Mouse (Mus musculus): ENCODE data around the gene Fbxo9. TPM values are rescaled to one million over a fixed set of nuclear protein-coding genes. Genes with fewer than 3 reads are reported as not detected.
A peak's percentile ranks its signal among the peaks of the same experiment; 100 is the strongest.
"Not testable (repeated sequence)": the region's sequence is repeated elsewhere in the genome, so short reads cannot be mapped to it uniquely, and the experiment has no call there.

The Fbxo9 gene
- 42.0 and 43.1 TPM in 2 replicates for polyA plus RNA-seq (2016; fragmentation: Nextera tagmentation; extraction: Ambion mirVana)

- H3K27me3 ChIP-seq: no peaks in the 10 kb centered on the region
- peak within 1 kb of the TSS; percentile 86 for H3K4me2 ChIP-seq (replicated peaks)
- H3K27ac ChIP-seq: peak within 1 kb of the TSS; percentile 92
- H3K4me3 ChIP-seq: peak within 1 kb of the TSS; percentile 84
- ATAC-seq (ENCODE audit: low FRiP score): peak; percentile 94
- peaks cover 18% of the 10 kb centered on the region; the same call in 1 of the 2 replicates for H3K4me1 ChIP-seq
- no peaks in the 10 kb centered on the region for H3K9me3 ChIP-seq (replicated peaks)
- H3K36me3 ChIP-seq: no peaks in the 10 kb centered on the region
- WGBS: under 1% methylated on average over 20 of the region's 20 CpGs
- H3K9ac ChIP-seq: peak within 1 kb of the TSS; percentile 91
Measured at GRCm38 (mm10) chr9:78108796-78109239, at the start of gene Fbxo9, which contains the start of gene Ick. Fbxo9 (minus strand) TSS chr9:78109065. Ick (plus strand) TSS chr9:78109192.

- H3K9ac ChIP-seq: no peak overlapping the region
- H3K4me1 ChIP-seq: no peaks in the 10 kb centered on the region
- no peak overlapping the region for H3K4me3 ChIP-seq
- H3K36me3 ChIP-seq: peaks cover 84% of the 10 kb centered on the region
- no peaks in the 10 kb centered on the region for H3K27me3 ChIP-seq
- no peak overlapping the region for H3K27ac ChIP-seq
- H3K4me2 ChIP-seq (replicated peaks): no peak overlapping the region
- 94% methylated on average over 1 of the region's 1 CpGs for WGBS
- no peaks in the 10 kb centered on the region for H3K9me3 ChIP-seq (replicated peaks)
- ATAC-seq (ENCODE audit: low FRiP score): no peak
Measured at GRCm38 (mm10) chr9:78157221-78157620, 48.4 kb upstream of the Fbxo9 start.

- WGBS: 87% methylated on average over 11 of the region's 11 CpGs
- H3K9me3 ChIP-seq (replicated peaks): no peaks in the 10 kb centered on the region
- H3K4me3 ChIP-seq: no peak overlapping the region
- no peak overlapping the region for H3K4me2 ChIP-seq (replicated peaks)
- H3K9ac ChIP-seq: no peak overlapping the region
- H3K4me1 ChIP-seq: no peaks in the 10 kb centered on the region
- ATAC-seq (ENCODE audit: low FRiP score): no peak
- H3K36me3 ChIP-seq: peaks cover 77% of the 10 kb centered on the region
- no peaks in the 10 kb centered on the region for H3K27me3 ChIP-seq
- H3K27ac ChIP-seq: no peak overlapping the region
Measured at GRCm38 (mm10) chr9:78154211-78154977, 45.5 kb upstream of the Fbxo9 start.

GRCm38 (mm10) chr9:78149770-78150169 is 40.9 kb upstream of the Fbxo9 start:
- WGBS: 87% methylated on average over 2 of the region's 2 CpGs
- ATAC-seq (ENCODE audit: low FRiP score); H3K9me3 ChIP-seq (replicated peaks); H3K4me1 ChIP-seq; H3K27me3 ChIP-seq; H3K4me2 ChIP-seq (replicated peaks); H3K27ac ChIP-seq; H3K4me3 ChIP-seq; H3K9ac ChIP-seq: not testable (repeated sequence)
- H3K36me3 ChIP-seq: peaks cover 57% of the 10 kb centered on the region

GRCm38 (mm10) chr9:78148149-78148548 is 39.3 kb upstream of the Fbxo9 start:
- Histone ChIP-seq H3K4me3 (no peak overlapping the region), H3K9ac (no peak overlapping the region), H3K4me2 (replicated peaks) (no peak overlapping the region), H3K36me3 (peaks cover 58% of the 10 kb centered on the region), H3K27ac (no peak overlapping the region), H3K27me3 (no peaks in the 10 kb centered on the region), H3K4me1 (no peaks in the 10 kb centered on the region; the same call in 1 of the 2 replicates), H3K9me3 (replicated peaks) (no peaks in the 10 kb centered on the region)
- ATAC-seq (ENCODE audit: low FRiP score): no peak
- WGBS: 93% methylated on average over 6 of the region's 6 CpGs

- Histone ChIP-seq H3K27ac (no peak overlapping the region), H3K9ac (no peak overlapping the region), H3K36me3 (peaks cover 62% of the 10 kb centered on the region), H3K27me3 (no peaks in the 10 kb centered on the region), H3K4me2 (replicated peaks) (no peak overlapping the region), H3K4me3 (no peak overlapping the region), H3K4me1 (no peaks in the 10 kb centered on the region; the same call in 1 of the 2 replicates), H3K9me3 (replicated peaks) (peaks cover 7% of the 10 kb centered on the region)
- no peak for ATAC-seq (ENCODE audit: low FRiP score)
- 82% methylated on average over 6 of the region's 6 CpGs for WGBS
Measured at GRCm38 (mm10) chr9:78146627-78147026, 37.8 kb upstream of the Fbxo9 start.

GRCm38 (mm10) chr9:78146099-78146498 is 37.2 kb upstream of the Fbxo9 start:
- Histone ChIP-seq H3K4me2 (replicated peaks) (no peak overlapping the region), H3K9ac (no peak overlapping the region), H3K36me3 (peaks cover 62% of the 10 kb centered on the region), H3K9me3 (replicated peaks) (peaks cover 8% of the 10 kb centered on the region), H3K27ac (no peak overlapping the region), H3K4me3 (no peak overlapping the region), H3K27me3 (no peaks in the 10 kb centered on the region), H3K4me1 (no peaks in the 10 kb centered on the region; the same call in 1 of the 2 replicates)
- no peak for ATAC-seq (ENCODE audit: low FRiP score)
- WGBS: 79% methylated on average over 4 of the region's 4 CpGs

- H3K4me3 ChIP-seq: no peak overlapping the region
- H3K4me1 ChIP-seq: no peaks in the 10 kb centered on the region; the same call in 1 of the 2 replicates
- peaks cover 8% of the 10 kb centered on the region for H3K9me3 ChIP-seq (replicated peaks)
- no peaks in the 10 kb centered on the region for H3K27me3 ChIP-seq
- WGBS: 95% methylated on average over 4 of the region's 4 CpGs
- ATAC-seq (ENCODE audit: low FRiP score): no peak
- no peak overlapping the region for H3K27ac ChIP-seq
- H3K4me2 ChIP-seq (replicated peaks): no peak overlapping the region
- no peak overlapping the region for H3K9ac ChIP-seq
- H3K36me3 ChIP-seq: peaks cover 67% of the 10 kb centered on the region
Measured at GRCm38 (mm10) chr9:78139463-78139862, 30.6 kb upstream of the Fbxo9 start.

GRCm38 (mm10) chr9:78138044-78138676 is 29.3 kb upstream of the Fbxo9 start:
- H3K36me3 ChIP-seq: peaks cover 66% of the 10 kb centered on the region
- no peak overlapping the region for H3K27ac ChIP-seq
- no peak overlapping the region for H3K4me2 ChIP-seq (replicated peaks)
- H3K9me3 ChIP-seq (replicated peaks): peaks cover 8% of the 10 kb centered on the region
- no peaks in the 10 kb centered on the region for H3K27me3 ChIP-seq
- no peaks in the 10 kb centered on the region; the same call in 1 of the 2 replicates for H3K4me1 ChIP-seq
- no peak for ATAC-seq (ENCODE audit: low FRiP score)
- WGBS: 93% methylated on average over 9 of the region's 9 CpGs
- H3K9ac ChIP-seq: no peak overlapping the region
- no peak overlapping the region for H3K4me3 ChIP-seq

GRCm38 (mm10) chr9:78135658-78136057 is 26.8 kb upstream of the Fbxo9 start:
- Histone ChIP-seq H3K9ac (no peak overlapping the region), H3K9me3 (replicated peaks) (no peaks in the 10 kb centered on the region), H3K4me3 (no peak overlapping the region), H3K36me3 (peaks cover 65% of the 10 kb centered on the region), H3K27ac (no peak overlapping the region), H3K27me3 (no peaks in the 10 kb centered on the region), H3K4me1 (no peaks in the 10 kb centered on the region; the same call in 1 of the 2 replicates), H3K4me2 (replicated peaks) (no peak overlapping the region)
- no peak for ATAC-seq (ENCODE audit: low FRiP score)
- 71% methylated on average over 7 of the region's 7 CpGs for WGBS

- peaks cover 21% of the 10 kb centered on the region for H3K4me1 ChIP-seq
- no peaks in the 10 kb centered on the region for H3K9me3 ChIP-seq (replicated peaks)
- WGBS: 81% methylated on average over 10 of the region's 10 CpGs
- H3K4me3 ChIP-seq: no peak overlapping the region
- 0 out of 2 replicates have a peak overlapping the region, but pooled peaks have one; percentile 52 for H3K27ac ChIP-seq
- peaks cover 16% of the 10 kb centered on the region for H3K36me3 ChIP-seq
- no peak overlapping the region for H3K9ac ChIP-seq
- H3K27me3 ChIP-seq: no peaks in the 10 kb centered on the region
- no peak overlapping the region for H3K4me2 ChIP-seq (replicated peaks)
- no peak for ATAC-seq (ENCODE audit: low FRiP score)
Measured at GRCm38 (mm10) chr9:78126643-78127042, 17.8 kb upstream of the Fbxo9 start.

- H3K27ac ChIP-seq: peak overlapping the region; percentile 52; the same call in 1 of the 2 replicates
- no peak overlapping the region for H3K9ac ChIP-seq
- ATAC-seq (ENCODE audit: low FRiP score): peak; percentile 30; the same call in 1 of the 2 replicates
- H3K4me2 ChIP-seq (replicated peaks): 0 out of 2 replicates have a peak overlapping the region, but pooled peaks have one; percentile 3
- H3K4me3 ChIP-seq: no peak overlapping the region
- H3K27me3 ChIP-seq: no peaks in the 10 kb centered on the region
- peaks cover 14% of the 10 kb centered on the region; the same call in 1 of the 2 replicates for H3K36me3 ChIP-seq
- peaks cover 21% of the 10 kb centered on the region for H3K4me1 ChIP-seq
- WGBS: 71% methylated on average over 6 of the region's 6 CpGs
- no peaks in the 10 kb centered on the region for H3K9me3 ChIP-seq (replicated peaks)
Measured at GRCm38 (mm10) chr9:78126007-78126406, 17.1 kb upstream of the Fbxo9 start.

Measured in hindbrain, embryonic 12.5 days (tissue).